Comparison of ENCODE assay signal across 7 mouse cellular contexts in genomic region chr2:69585191-69585885, GRCm38 (mm10). TPM values are rescaled to one million over a fixed set of nuclear protein-coding genes. Genes with fewer than 3 reads are reported as not detected.
DNase-seq lines count a peak whose midpoint lies in the region; ATAC-seq and TF ChIP-seq lines count a peak whose summit lies in the region.

No protein-coding gene starts in this region.

- DNase-seq in left cerebral cortex, postnatal 4 days = peak; percentile 10
- DNase-seq in left cerebral cortex, adult 18-20 months (ENCODE audit: low spot score in 2 of 2) = no peak
- peak; percentile 57 for DNase-seq in embryo, embryonic 10 days (ENCODE audit: low spot score)
- no peak for DNase-seq in liver, embryonic 14.5 days (ENCODE audit: low read depth in 3 of 3, low spot score in 3 of 3)
- peak; percentile 6 for DNase-seq in right cerebral cortex, postnatal 4 days
- DNase-seq in gastrocnemius, adult 18-20 months (ENCODE audit: low spot score) = no peak

- no peak overlapping the region for H3K27ac ChIP-seq in heart, embryonic 12.5 days (ENCODE audit: poor library complexity, severe bottlenecking)
- no peak overlapping the region for H3K27ac ChIP-seq in liver, embryonic 14.5 days

- peak overlapping the region; percentile 68 for H3K9ac ChIP-seq in heart, embryonic 12.5 days
- H3K9ac ChIP-seq in liver, embryonic 14.5 days (replicated peaks) = no peak overlapping the region

- ATAC-seq in heart, embryonic 12.5 days (ENCODE audit: insufficient number of reproducible peaks, low FRiP score) = peak; percentile 47
- no peak for ATAC-seq in liver, embryonic 14.5 days (ENCODE audit: insufficient read depth)

- H3K27me3 ChIP-seq in heart, embryonic 12.5 days (replicated peaks) = peaks cover 36% of the 10 kb centered on the region
- H3K27me3 ChIP-seq in liver, embryonic 14.5 days (ENCODE audit: control insufficient read depth, insufficient read depth, low read length) = peaks cover 63% of the 10 kb centered on the region

- WGBS in heart, embryonic 12.5 days = under 1% methylated on average over 61 of the region's 61 CpGs
- under 1% methylated on average over 61 of the region's 61 CpGs for WGBS in liver, embryonic 14.5 days (ENCODE audit: insufficient replicate concordance)

- intact Hi-C loops in left cerebral cortex, postnatal 4 days (cut with DNase I) = no loop called here

- H3K36me3 ChIP-seq in heart, embryonic 12.5 days = no peaks in the 10 kb centered on the region
- H3K36me3 ChIP-seq in liver, embryonic 14.5 days (replicated peaks; ENCODE audit: control insufficient read depth, insufficient read depth, low read depth) = no peaks in the 10 kb centered on the region

- H3K4me3 ChIP-seq in heart, embryonic 12.5 days = peak overlapping the region; percentile 69
- peak overlapping the region; percentile 15 to 43; a peak in 3 of 4 replicates for H3K4me3 ChIP-seq in liver, embryonic 14.5 days (ENCODE audit: insufficient read depth in 1 of 2, low read depth in 2 of 2, low read length in 2 of 2)

- no peaks in the 10 kb centered on the region for H3K9me3 ChIP-seq in heart, embryonic 12.5 days (replicated peaks)
- H3K9me3 ChIP-seq in liver, embryonic 14.5 days (ENCODE audit: control insufficient read depth, low read length) = no peaks in the 10 kb centered on the region

- H3K4me2 ChIP-seq in heart, embryonic 12.5 days = peak overlapping the region; percentile 98
- H3K4me2 ChIP-seq in liver, embryonic 14.5 days (ENCODE audit: low read depth) = peak overlapping the region; percentile 43

- no peak for TF ChIP-seq CTCF in liver, embryonic 14.5 days (IDR thresholded peaks at IDR 0.05; ENCODE audit: low read depth)

- no peak for TF ChIP-seq EP300 in liver, embryonic 14.5 days (IDR thresholded peaks at IDR 0.05; ENCODE audit: low read depth)

- peaks cover 28% of the 10 kb centered on the region for H3K4me1 ChIP-seq in heart, embryonic 12.5 days (replicated peaks)
- H3K4me1 ChIP-seq in liver, embryonic 14.5 days (replicated peaks; ENCODE audit: control insufficient read depth in 2 of 2, insufficient read depth in 2 of 2, low read length in 1 of 2) = no peaks in the 10 kb centered on the region

RNA-seq across cellular contexts. Expression of gene Lrp2, which starts 0.5 kb away (rescaled TPM):
- under 1 TPM; 0.34 to 0.54 TPM for total RNA-seq in left cerebral cortex, postnatal 4 days (2021)
- total RNA-seq in left cerebral cortex, adult 18-20 months (2021) = under 1 TPM; 0.02 to 0.12 TPM
- polyA plus RNA-seq in heart, embryonic 12.5 days (2016; fragmentation: Nextera tagmentation; extraction: Ambion mirVana) = 0.74 and 0.78 TPM in 2 replicates
- 0.04 and 0.07 TPM in 2 replicates for polyA plus RNA-seq in liver, embryonic 14.5 days (2012; rRNA removed)
- polyA plus RNA-seq in liver, embryonic 14.5 days (2014; fragmentation: Nextera tagmentation; extraction: Ambion mirVana) = 0.10 and 0.11 TPM in 2 replicates
- under 1 TPM in 1 of 2 experiments, not detected in 1; 0.30 TPM for total RNA-seq in gastrocnemius, adult 18-20 months (2021)

Comparison
In these comparisons a context has a peak if more than half of its experiments do, and no peak if none do; other contexts are left out.
1. DNase-seq: peak in left cerebral cortex, postnatal 4 days (single experiment), embryo, embryonic 10 days (single experiment) and right cerebral cortex, postnatal 4 days (single experiment); none in left cerebral cortex, adult 18-20 months (0 of 2), liver, embryonic 14.5 days (0 of 3) and gastrocnemius, adult 18-20 months (single experiment).